Mouse (Mus musculus) liver, embryonic 13.5 days (tissue): ENCODE results near the gene Itga2b. TPM values are rescaled to one million over a fixed set of nuclear protein-coding genes. Genes with fewer than 3 reads are reported as not detected.

Source experiments
- ATAC-seq: fragments of 200-750 bp; cut with Nextera tagmentation; 2 replicates; pipeline ENCODE4 v1.8.0; 2017; ENCODE audit warnings: low read depth, mild to moderate bottlenecking, moderate number of reproducible peaks, moderate library complexity
- DNase-seq: peaks from one replicate; pipeline ENCODE4 v3.0.0; 2022
- H3K27ac ChIP-seq: fragments of 300-500 bp; sonication (generic); 2 replicates; pipeline ENCODE4 v1.5.1; 2015; ENCODE audit warnings: moderate library complexity, mild to moderate bottlenecking, inconsistent platforms
- H3K27me3 ChIP-seq: fragments of 300-500 bp; sonication (generic); 2 replicates; pipeline ENCODE4 v1.6.1; 2015; ENCODE audit warnings: mild to moderate bottlenecking, inconsistent platforms
- H3K36me3 ChIP-seq: fragments of 300-500 bp; sonication (generic); 2 replicates; pipeline ENCODE4 v1.6.1; 2015; ENCODE audit warnings: mild to moderate bottlenecking, inconsistent platforms
- H3K4me1 ChIP-seq: fragments of 300-500 bp; sonication (generic); replicated peaks from 2 replicates; pipeline ENCODE4 v1.6.1; 2015; ENCODE audit warnings: inconsistent platforms
- H3K4me2 ChIP-seq: fragments of 300-500 bp; sonication (generic); 2 replicates; pipeline ENCODE4 v1.6.1; 2015; ENCODE audit warnings: inconsistent platforms, mild to moderate bottlenecking, moderate library complexity
- H3K4me3 ChIP-seq: fragments of 300-500 bp; sonication (generic); replicated peaks from 2 replicates; pipeline ENCODE4 v1.5.1; 2015; ENCODE audit warnings: mild to moderate bottlenecking, inconsistent platforms
- H3K9ac ChIP-seq: fragments of 300-500 bp; sonication (generic); 2 replicates; pipeline ENCODE4 v1.6.1; 2015; ENCODE audit warnings: mild to moderate bottlenecking, inconsistent platforms
- H3K9me3 ChIP-seq: fragments of 300-500 bp; sonication (generic); replicated peaks from 2 replicates; pipeline ENCODE4 v1.6.1; 2016; ENCODE audit warnings: inconsistent platforms
- WGBS: fragments of 180-500 bp; shearing (Covaris S2); methylation state at CpG from one replicate; pipeline ENCODE4 v1.1.7; 2015; ENCODE audit not compliant: insufficient replicate concordance; 5-methylcytosine and 5-hydroxymethylcytosine counted together
- polyA plus RNA-seq: library from polyadenylated mRNA; unstranded; fragments of >200 nt; fragmentation: Nextera tagmentation; extraction: Ambion mirVana; gene quantifications from 2 replicates; pipeline ENCODE4 v1.2.1, GENCODE M21; 2015

Itga2b gene
- polyA plus RNA-seq, 1 experiment from 2014 or later = 45.1 TPM

- Histone ChIP-seq H3K4me3 (peak overlapping the region; percentile 87), H3K27me3 (peaks cover 9% of the 10 kb centered on the region), H3K36me3 (peaks cover 15% of the 10 kb centered on the region), H3K4me1 (peaks cover 51% of the 10 kb centered on the region), H3K9ac (peak overlapping the region; percentile 74), H3K9me3 (no peaks in the 10 kb centered on the region), H3K4me2 (peak overlapping the region; percentile 86), H3K27ac (peak overlapping the region; percentile 97)
- ATAC-seq (no peak), DNase-seq (no peak)
- WGBS = 73% methylated on average over 3 of the region's 3 CpGs
Measured at GRCm38 (mm10) chr11:102409795-102410330, 60.1 kb downstream of the Itga2b start.

DNA sequence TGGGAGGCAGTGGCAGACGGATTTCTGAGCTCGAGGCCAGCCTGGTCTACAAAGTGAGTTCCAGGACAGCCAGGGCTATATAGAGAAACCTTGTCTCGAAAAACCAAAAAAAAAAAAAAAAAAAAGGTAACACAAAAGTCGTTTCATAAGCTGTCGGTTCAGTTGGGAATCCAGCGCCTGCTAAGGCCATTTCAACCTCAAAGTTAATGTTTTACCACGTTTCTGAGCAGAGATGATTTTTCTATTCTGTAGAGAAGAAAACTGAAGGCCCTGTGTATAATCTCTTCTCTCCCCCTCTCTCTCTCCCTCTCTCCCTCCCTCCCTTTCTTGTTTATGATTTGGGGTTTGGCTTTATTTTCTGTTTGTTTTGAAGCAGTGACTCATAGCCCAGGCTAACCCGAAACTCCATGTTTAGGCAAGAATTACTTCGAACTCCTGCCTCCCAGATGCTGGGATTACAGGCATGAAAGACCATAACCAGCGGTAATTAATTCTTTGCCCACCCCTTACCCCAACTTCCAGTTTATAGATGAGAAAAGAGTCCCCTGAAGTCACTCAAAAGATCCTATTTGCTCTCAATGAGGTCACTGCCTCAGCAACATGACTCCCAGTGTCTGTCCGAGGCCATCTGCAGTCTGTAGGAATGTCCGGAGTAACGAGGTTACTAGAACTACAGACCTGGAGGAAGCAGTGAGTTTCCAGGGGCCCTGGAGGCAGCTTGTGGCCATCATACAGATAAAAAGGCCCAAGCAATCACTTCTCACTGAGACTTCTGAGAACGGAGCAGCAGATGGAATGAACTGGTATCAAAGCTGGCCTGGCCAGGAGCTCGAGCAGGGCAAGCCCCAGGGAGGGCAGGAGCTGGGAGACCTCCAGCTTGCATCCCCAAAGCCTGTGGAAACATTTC lies 60.8 kb downstream of the Itga2b start:
- ATAC-seq (no peak), DNase-seq (no peak)
- 36% methylated on average over 15 of the region's 15 CpGs for WGBS
- peaks cover 58% of the 10 kb centered on the region for H3K4me1 ChIP-seq
- peak overlapping the region; percentile 86 for H3K4me2 ChIP-seq
- H3K36me3 ChIP-seq = peaks cover 22% of the 10 kb centered on the region
- peak overlapping the region; percentile 97 for H3K27ac ChIP-seq
- H3K27me3 ChIP-seq = peaks cover 5% of the 10 kb centered on the region
- peak overlapping the region; percentile 87 for H3K4me3 ChIP-seq
- peak overlapping the region; percentile 74 for H3K9ac ChIP-seq
- no peaks in the 10 kb centered on the region for H3K9me3 ChIP-seq

DNA sequence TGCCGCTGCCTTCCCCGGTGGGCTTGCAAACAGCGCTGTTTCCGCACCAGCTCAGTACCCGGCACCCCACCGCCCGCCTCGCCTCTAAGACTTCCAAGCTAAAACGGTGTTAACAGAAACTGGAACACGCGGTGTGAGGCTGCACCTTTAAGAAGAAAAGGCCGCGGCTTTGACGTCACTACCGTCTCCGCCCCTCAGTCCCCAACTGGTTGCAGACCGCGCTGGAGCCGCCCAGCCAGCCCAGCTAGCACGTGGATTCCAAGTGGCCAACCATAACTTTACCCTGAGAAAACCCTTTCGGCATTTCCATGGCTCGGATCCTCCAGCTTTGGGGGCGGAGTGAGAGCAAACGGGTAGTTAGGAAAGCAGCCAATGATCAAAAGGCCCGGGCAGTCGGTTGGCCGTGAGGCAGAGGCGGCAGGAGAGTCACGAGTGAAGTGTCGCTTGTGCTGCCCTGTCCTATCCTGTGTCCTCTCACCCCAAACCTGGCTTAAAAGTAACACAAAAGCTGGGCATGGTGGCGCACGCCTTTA lies 61.5 kb downstream of the Itga2b start:
- WGBS = under 1% methylated on average over 32 of the region's 32 CpGs
- Histone ChIP-seq H3K4me2 (peak overlapping the region; percentile 86), H3K27ac (peak overlapping the region; percentile 97), H3K9ac (peak overlapping the region; percentile 96), H3K4me3 (peak overlapping the region; percentile 87), H3K36me3 (peaks cover 29% of the 10 kb centered on the region), H3K4me1 (peaks cover 65% of the 10 kb centered on the region), H3K27me3 (peaks cover 5% of the 10 kb centered on the region), H3K9me3 (no peaks in the 10 kb centered on the region)
- peak; percentile 88 for ATAC-seq
- peak; percentile 99 for DNase-seq

DNA sequence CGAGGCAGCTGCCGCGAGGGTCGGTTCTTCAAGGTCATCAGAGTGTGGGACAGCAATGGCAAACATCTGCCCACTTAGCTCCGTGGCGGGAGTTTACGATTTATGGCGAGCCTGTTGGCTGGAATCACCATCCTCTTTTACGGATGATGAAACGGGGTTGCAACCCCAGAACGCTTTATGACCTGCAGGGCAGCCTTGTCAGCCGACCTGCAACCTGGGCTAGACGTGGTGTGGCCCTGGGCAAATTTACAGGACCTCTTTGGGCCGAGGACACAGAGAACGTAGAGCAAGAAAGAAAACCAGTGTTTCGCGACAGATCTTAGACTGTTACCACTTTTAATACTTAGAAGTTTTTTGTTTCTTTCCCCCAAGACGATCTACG lies 62.1 kb downstream of the Itga2b start, which contains the start of gene Slc25a39:
Gene Slc25a39, minus strand, starts transcription at position 113 of the 382 bp plus-strand sequence.
- Histone ChIP-seq H3K36me3 (peaks cover 35% of the 10 kb centered on the region), H3K4me3 (peak within 1 kb of the TSS; percentile 87), H3K27me3 (peaks cover 6% of the 10 kb centered on the region), H3K4me1 (peaks cover 65% of the 10 kb centered on the region), H3K27ac (peak within 1 kb of the TSS; percentile 97), H3K9me3 (no peaks in the 10 kb centered on the region), H3K9ac (peak within 1 kb of the TSS; percentile 96), H3K4me2 (peak within 1 kb of the TSS; percentile 86)
- DNase-seq = no peak
- no peak for ATAC-seq
- WGBS = under 1% methylated on average over 19 of the region's 19 CpGs

GRCm38 (mm10) chr11:102406900-102407833 lies 62.8 kb downstream of the Itga2b start:
- Histone ChIP-seq H3K27me3 (peaks cover 13% of the 10 kb centered on the region), H3K27ac (peak overlapping the region; percentile 97), H3K4me1 (peaks cover 71% of the 10 kb centered on the region), H3K4me3 (peak overlapping the region; percentile 87), H3K9ac (peak overlapping the region; percentile 96), H3K9me3 (no peaks in the 10 kb centered on the region), H3K36me3 (peaks cover 42% of the 10 kb centered on the region), H3K4me2 (peak overlapping the region; percentile 86)
- ATAC-seq (peak; percentile 67), DNase-seq (peak; percentile 88)
- under 1% methylated on average over 85 of the region's 85 CpGs for WGBS

- Histone ChIP-seq H3K9ac (peak overlapping the region; percentile 96), H3K9me3 (no peaks in the 10 kb centered on the region), H3K4me1 (peaks cover 69% of the 10 kb centered on the region), H3K27me3 (peaks cover 20% of the 10 kb centered on the region), H3K36me3 (peaks cover 47% of the 10 kb centered on the region), H3K27ac (peak overlapping the region; percentile 97), H3K4me3 (peak overlapping the region; percentile 87), H3K4me2 (peak overlapping the region; percentile 86)
- 20% methylated on average over 3 of the region's 3 CpGs for WGBS
- DNase-seq (no peak), ATAC-seq (no peak)
Measured at GRCm38 (mm10) chr11:102406401-102406800, 63.5 kb downstream of the Itga2b start.

DNA sequence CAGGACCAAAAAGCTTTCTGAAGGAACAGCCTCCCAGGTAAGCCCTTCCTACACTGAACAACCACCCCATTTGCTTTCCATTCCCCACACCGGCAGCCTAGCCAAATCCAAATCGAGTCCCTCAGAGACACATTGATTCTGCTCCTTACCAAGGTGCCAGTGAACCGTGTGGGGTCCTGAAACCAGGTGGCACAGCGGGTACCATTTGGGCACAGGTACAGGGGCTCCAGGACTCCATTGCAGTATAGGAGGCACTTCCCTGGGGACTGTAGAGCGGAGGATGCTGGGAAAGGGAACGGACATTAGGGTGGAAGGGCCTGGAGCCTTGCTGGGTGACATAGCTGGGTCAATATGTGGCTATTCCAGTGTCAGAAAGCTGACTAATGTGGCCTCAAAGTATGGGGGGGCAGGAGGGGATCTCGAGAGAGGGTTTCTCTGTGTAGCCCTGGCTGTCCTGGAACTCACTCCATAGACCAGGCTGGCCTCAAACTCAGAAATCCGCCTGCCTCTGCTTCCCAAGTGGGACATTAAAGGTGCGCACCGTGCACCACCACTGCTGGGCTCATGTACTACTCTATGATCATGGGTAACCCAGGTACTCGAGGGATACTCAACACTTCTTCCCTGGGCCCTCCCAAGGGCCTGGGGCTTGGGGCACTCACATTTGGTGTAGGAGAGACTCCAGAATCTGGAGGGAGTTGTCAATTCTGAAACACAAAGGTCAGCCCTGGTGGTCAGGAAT lies 64.2 kb downstream of the Itga2b start:
- H3K4me2 ChIP-seq = peak overlapping the region; percentile 86
- H3K4me1 ChIP-seq = peaks cover 68% of the 10 kb centered on the region
- WGBS = 80% methylated on average over 11 of the region's 11 CpGs
- H3K27me3 ChIP-seq = peaks cover 27% of the 10 kb centered on the region
- DNase-seq = no peak
- H3K9me3 ChIP-seq = no peaks in the 10 kb centered on the region
- peak overlapping the region; percentile 87 for H3K4me3 ChIP-seq
- peaks cover 47% of the 10 kb centered on the region for H3K36me3 ChIP-seq
- peak overlapping the region; percentile 96 for H3K9ac ChIP-seq
- ATAC-seq = no peak
- H3K27ac ChIP-seq = peak overlapping the region; percentile 97

- DNase-seq = no peak
- WGBS = 78% methylated on average over 18 of the region's 18 CpGs
- Histone ChIP-seq H3K9ac (peak overlapping the region; percentile 96), H3K9me3 (no peaks in the 10 kb centered on the region), H3K27me3 (peaks cover 40% of the 10 kb centered on the region), H3K4me3 (peak overlapping the region; percentile 87), H3K27ac (peak overlapping the region; percentile 41; the same call in 1 of the 2 replicates), H3K36me3 (peaks cover 47% of the 10 kb centered on the region), H3K4me2 (peak overlapping the region; percentile 86), H3K4me1 (peaks cover 71% of the 10 kb centered on the region)
- ATAC-seq = no peak
Measured at GRCm38 (mm10) chr11:102404161-102405010, 65.5 kb downstream of the Itga2b start.

- 0 out of 2 replicates have a peak overlapping the region, but pooled peaks have one; percentile 86 for H3K4me2 ChIP-seq
- H3K9me3 ChIP-seq = no peaks in the 10 kb centered on the region
- H3K9ac ChIP-seq = no peak overlapping the region; the same call in 1 of the 2 replicates
- H3K27me3 ChIP-seq = peaks cover 48% of the 10 kb centered on the region
- no peak overlapping the region for H3K4me3 ChIP-seq
- H3K4me1 ChIP-seq = peaks cover 72% of the 10 kb centered on the region
- ATAC-seq = no peak
- no peak for DNase-seq
- H3K36me3 ChIP-seq = peaks cover 47% of the 10 kb centered on the region
- 96% methylated on average over 11 of the region's 11 CpGs for WGBS
- peak overlapping the region; percentile 40; the same call in 1 of the 2 replicates for H3K27ac ChIP-seq
Measured at GRCm38 (mm10) chr11:102403657-102404056, 66.3 kb downstream of the Itga2b start.
